Mouse (Mus musculus): ENCODE results near the gene Otor.

The Otor gene

DNA sequence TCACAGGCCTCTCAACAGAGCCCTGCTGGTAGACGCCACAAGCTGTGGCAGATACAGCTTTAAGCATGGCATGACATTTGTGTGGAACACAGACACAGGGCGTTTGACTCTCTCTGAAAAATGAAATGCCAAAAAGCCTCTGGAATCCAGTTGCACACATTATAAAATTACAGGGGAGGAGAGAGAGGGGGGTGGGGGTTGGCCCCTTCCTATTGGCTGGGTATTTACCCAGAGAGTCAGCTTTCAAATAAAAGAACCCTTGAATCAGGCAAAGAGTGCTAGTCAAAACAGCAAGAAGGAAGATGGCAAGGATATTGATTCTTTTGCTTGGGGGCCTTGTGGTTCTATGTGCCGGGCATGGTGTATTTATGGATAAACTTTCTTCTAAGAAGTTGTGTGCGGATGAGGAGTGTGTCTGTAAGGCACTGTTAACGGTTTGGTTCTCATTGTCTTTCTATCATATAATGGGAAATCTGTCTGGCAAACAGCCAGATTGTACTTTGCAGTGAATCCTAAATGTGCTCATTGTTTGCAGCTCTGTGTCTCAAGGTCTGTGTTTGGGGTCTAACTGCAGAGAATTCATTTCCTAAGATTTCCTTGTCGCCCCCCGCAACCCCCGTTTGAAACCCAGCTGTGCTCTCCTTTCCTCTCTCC, at the start of gene Otor:
Gene Otor (plus strand): TSS at position 276 of the 654 bp plus-strand sequence.
- no peak for DNase-seq (ENCODE audit: low spot score)

DNA sequence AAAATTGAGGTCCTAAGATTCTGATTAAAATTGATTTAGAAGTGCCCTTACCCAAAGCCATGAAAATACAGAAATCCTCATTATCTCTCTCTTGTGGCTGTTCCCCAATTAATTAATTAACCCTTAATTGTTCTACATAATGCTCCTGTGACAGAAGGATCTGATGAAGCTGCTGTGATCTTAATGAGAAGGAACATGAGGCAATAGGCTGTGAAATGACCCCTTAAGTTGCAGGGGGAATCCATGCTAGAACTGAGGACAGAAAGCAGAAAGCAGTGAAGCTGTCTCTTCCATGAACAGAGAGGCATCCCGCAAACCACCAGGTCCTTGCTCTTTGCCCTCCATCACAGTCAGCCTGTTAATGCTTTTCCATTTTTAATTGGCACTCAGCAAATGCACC, 47.0 kb upstream of the Otor start:
- DNase-seq (ENCODE audit: low spot score) = no peak

DNA sequence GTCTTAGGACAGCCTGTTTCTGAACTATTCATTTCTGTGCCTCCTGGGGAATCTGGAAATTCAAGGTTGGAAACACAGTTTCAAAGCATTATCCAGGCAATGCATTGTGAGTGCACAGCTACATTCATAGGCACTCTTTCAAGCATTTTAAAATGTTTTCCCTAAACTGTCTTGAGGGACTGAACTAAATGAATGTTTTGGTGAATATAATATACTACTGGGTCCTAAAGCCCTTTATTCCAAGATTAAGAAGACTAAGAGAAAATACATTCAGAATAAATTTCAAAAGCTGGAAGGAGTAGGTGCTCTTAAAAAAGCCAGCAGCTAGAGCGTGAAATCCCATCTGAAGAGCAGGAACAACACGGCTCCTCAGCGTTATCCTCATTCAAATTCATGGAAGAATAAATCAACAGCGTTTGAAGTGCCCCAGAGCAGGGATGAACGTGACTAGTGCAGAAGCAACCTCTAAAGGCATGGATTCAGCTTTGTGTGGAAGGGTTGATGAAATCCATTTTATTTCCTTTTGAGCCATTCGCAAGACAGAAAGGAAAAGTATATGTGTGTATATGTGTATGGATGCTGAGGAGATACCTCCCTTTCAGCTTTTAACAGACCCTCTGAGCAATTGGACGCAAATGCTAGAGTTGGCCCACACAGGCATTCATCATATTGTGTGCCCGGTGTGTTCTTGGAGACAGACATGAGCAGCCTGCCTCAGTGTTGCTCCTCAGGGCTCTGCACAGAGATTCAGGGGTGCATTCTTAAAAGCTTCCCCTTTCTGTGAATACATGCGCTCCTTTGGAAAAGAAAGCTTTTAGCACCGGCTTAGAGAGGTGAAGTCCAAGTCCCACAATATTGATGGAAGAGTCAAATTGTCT, 45.7 kb upstream of the Otor start:
- DNase-seq (ENCODE audit: low spot score) = no peak

DNA sequence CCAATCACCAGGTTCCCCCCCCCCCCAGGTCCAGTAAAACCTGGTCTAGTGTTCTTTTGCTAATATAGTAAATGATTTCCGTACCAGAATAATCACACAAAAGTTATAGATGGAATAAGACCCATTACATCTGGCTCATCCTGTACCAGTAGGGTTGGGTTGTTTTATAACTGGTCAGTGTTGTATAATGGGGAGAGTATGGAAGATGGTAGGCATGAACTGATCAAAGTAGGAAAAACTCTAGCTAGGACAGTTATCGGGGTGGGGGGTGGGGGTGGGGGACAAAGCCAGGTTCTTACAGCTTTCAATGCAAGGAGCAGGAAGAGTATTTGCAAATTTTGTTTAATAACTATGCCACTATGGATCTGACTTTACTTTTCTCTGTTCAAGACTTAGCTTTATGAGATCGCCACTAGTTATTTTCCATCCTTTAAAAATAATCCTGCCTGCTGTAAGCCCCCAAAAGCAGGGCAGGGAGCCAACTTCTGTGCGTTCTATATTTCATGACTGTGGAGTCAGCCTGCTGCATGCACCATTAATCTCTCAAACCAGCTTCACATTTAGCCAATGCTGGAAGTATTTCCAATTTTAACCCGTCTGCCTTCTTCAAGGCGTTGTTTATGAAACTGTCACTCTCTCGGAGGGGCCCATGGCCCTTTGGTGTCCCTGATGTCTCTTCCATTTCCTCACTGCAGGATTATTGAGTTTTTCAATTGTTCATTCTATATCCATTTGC, 43.8 kb upstream of the Otor start:
- DNase-seq (ENCODE audit: low spot score) = no peak

DNA sequence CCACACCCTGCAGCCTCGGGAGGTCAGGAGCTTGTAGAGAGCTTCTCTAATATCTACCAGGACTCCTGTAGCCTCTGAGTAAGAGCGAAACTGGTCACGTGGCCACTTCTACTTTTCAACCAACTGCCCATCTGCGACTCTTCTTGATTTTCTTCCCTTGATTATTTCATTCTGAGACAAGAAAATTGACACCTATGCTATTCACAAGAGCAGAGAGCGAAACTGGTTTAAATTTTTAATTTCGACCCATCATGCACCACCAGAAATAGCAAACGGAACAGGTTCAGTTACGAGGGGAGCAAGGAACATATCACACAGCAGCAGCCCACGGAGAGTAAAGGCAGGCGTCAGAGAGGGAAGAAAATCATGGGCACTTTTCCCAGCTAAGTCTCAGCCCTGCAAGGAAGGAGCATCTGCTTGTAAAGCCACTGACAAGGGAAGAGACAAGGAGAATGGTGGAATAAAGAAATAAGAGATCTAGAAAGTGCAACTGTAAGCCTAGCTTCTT, 43.1 kb upstream of the Otor start:
- no peak for DNase-seq (ENCODE audit: low spot score)

DNA sequence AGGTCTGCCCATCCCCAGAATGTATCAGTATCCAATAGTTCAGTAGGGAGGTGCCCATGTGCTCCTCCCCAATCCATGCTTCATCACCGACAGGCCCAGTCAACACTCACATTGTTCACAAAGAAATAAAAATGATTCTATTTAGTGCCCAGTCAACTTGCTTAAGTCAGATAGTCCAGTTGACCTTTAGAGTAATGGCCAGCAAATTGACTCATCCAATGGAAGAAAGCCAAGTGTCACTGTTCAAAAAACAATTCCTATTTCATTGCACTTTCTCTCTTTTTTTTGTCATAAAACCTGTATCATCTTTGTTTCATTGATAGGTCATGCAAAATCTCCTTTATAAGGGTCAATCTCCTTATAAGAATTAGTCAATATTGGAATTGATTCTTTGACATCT, 36.7 kb upstream of the Otor start:
- DNase-seq (ENCODE audit: low spot score) = no peak

DNA sequence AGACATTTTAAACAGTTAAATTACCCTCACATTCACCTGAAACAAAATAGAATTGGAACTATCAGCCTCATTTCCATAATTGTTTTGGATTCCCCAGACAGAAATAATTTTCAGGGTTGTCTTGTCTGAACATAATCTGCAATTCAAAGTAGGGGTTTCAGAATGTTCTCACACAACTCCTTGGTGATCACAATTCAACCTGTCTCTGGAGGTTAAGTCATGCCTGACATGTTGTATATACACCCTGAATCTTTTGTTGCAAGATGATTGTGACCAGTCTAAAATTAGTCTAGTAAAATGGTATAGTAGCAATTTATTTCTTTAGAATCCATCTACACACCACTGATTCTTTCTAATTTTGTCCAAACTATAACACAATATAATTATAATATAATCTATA, 23.0 kb upstream of the Otor start:
- DNase-seq (ENCODE audit: low spot score) = no peak

DNA sequence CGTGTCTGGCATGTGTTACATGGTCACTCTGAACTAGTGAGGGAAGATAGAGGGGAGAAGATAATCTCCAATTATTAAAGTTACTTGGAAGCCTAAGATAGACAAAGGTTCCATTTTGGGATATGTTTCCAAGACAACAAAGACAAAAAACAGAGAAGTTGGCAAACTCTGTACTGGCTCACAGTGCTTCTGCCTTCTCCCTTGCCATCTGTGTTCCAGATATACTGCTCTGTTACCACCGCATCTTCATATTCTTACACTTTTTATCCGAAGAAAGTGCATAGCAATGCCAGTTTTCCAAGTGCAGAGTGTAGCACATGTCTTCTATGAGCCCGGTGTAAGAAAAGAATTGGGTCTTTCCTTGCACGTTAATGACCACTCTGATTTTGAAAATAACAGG, 21.5 kb upstream of the Otor start:
- no peak for DNase-seq (ENCODE audit: low spot score)

DNA sequence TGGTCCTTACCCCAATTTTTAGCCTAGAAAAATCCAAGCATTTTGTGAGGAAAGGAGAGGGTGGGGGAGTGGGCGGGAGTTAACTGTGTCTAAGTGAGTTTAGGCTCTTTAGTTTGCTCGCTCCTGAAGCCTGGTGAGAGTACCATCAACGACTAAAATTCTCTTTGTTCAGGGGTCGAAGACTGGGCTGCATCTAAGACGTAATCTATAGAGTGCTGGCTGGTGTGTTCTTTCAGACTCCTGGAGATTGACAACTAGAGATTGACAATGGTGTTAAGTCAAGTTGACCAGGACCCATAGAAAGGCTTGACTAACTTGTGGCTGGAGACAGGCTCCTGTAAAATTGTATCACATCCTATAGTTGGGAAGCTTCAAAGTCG, 15.9 kb upstream of the Otor start:
- peak; percentile 4 for DNase-seq (ENCODE audit: low spot score)

DNA sequence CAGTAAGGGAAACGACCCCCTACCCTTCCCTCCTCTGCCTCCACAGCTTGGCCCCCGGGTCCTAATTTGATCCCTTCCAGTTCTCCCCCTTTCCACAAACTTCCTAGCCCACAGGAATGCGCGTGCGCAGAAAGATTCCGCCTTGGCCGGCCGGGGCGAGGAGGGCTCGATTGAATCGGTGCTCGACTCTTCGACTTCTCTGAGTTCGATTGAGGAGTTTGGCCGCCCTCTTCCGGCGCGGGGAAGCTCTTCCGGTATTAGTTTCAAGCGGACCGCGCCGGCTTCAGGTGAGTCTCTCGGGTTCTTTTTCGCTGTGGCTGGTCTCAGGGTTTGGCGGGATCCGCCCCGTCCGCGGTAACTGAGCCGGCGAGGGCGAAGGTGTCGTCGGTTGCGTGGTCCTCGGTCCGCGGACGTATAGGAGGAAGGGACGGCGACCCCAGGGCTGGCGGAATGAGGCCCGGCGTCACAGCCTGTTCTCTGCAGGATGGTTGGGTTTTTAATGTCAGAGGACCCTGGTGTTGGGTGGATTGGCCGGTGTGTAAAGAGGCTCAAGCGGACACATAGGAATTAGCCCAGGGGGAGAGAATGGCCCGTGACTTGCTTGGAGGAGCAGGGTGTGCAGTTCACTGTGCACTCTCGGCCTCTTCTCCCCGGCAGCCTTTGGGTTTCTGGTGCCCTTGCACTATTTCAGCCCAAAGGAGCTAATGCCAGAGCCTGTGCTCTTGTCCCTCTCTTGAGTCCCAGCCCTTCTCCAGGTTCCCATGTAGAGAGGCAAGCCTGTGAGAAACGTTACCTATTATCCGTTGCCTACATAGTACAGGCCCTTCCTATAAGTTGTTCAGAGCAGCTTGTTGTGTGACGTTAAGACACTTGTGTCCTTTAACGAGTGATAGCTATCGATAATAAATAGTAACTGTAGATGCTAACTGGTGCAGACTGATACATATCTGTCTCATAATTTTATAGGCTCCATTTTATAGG, 15.2 kb upstream of the Otor start, which contains the start of gene Snrpb2:
Gene Snrpb2 (plus strand): TSS at position 228 of the 981 bp plus-strand sequence.
- DNase-seq (ENCODE audit: low spot score) = peak; percentile 95

DNA sequence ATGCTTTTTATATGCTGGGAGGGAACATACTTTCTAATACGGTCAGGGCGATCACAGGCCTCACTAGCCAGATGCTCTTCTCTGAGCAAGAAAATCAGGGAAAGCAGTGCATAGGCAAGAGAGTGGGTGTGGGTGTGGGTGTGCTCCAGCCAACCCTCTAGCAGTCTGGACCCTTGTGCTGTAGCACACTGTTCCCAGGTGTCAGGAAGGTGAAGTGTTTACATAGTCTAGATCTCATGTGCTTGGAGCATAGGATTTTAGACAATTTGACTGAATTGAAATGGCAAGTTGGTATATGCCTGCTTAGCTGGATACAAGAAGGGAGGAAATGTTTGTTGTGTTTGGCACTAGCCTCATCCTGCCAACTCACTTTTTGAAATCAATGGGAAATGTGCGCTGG, 12.4 kb upstream of the Otor start:
- no peak for DNase-seq (ENCODE audit: low spot score)

DNA sequence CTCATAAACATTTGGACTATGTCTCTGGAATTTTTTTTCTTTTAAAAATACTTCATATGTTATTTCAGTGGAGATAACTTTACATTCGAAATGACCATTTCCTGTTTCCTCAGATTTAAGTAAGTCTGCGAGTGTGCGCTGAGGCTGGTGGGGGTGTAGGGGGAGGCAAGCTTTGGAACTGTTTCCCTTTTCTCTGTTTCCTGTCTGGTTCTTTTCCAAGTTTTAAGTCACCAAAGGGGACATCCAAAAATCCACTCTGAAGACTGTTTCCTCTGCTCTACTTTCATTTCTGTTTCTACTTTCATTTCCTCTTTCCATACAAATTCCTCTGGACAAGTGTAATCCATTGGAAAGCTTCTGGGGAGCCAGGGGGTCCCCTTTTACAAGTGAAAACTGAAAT, 3.4 kb downstream of the Otor start:
- DNase-seq (ENCODE audit: low spot score) = no peak

DNA sequence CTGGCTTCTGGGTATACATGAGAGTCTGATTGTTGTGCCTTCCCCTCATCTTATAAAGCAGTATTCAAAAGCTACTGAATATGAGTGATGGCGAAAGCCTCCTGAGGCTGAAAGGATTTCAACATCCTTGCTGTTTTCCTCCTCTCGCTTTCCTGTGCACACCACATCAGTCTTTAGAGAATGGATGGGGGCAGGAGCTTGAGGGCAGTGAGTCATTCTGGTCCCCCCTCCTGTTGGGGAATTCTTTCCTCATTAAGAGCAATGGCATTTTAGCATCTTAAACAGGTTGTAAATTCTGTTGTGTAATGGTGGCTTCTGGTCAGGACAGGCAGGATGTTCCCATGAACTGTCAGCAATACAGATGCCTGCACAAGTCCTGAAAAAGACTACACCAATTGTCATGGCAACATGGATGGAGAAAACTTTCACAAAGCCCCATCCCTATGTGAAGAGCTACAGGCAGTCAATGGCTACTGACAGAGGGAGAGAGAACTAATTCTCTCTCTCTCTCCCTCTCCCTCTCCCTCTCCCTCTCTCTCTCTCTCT, 6.7 kb downstream of the Otor start:
- DNase-seq (ENCODE audit: low spot score) = no peak

DNA sequence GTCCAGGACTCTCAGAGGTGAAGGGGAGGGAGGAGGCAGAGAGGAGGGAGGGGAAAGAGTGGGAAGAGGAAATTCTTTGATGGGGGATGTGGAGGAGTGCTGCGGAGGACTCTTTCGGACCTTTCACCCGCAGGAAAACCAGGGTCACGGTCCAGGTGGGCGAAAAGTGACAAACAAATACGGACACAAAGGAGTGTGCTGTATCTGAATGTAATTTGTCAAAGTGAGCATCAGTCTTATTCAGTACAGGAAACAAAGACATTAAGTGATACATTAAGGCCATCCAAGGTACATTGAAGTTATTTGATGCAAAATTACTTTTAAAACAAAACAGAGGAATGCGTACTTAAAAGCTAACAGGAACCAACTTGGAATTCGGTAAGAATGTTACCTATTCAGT, 11.6 kb downstream of the Otor start:
- no peak for DNase-seq (ENCODE audit: low spot score)

DNA sequence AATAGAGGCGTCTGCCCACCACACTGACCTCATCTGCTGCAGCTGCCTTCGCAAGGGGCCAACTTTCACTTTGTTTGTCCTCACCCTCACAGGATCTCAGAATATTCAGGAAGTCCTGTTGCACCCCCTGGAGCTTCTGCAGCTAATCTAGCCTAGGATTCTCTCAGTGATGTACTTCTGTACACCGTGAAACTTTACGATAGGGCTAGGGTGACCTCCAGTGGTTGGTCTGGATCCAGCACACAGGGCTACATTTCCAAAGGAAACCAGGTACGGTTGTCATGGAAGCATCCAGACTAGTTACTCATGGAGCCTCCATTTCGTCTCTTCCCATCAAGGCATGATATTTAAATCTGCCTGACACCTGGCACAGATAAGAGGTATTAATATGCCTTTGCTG, 15.5 kb downstream of the Otor start:
- DNase-seq (ENCODE audit: low spot score) = peak; percentile 80

DNA sequence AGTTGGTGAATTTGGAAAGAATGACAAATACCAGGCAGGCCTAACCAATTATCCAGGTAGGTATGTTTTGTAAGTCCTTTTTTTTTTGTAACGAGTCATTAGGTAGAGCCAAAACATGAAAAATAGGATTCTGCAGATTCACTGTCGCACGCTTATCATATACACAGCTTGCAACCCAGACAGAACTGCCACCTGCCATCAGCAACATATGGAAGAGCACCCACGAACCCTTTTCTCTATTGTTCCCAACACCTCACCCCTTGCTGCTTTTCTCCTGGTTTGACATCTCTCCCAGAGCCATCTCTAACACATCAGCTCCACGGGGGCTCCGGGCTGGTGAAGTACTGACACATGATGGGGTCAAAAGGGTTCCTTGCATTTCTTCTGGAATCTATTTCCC, 16.5 kb downstream of the Otor start:
- no peak for DNase-seq (ENCODE audit: low spot score)

DNA sequence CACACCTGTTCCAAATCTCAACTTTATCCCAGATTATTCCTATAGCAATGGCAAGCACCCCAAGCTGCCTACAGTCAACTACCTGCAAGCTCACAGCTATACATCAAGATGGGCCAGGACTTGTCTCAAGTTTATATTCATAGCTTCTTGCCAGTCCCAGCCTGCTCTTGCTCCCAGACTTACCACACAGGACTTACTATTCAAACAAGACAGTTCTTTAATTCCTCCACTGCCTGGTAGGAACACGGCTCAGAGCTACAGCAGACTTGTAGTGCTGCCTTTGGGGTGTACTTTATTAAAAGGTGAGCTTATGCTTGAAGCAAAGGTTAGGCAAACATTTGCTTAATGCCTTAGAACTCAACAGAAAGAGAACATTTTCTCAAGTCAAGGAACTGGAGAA, 18.9 kb downstream of the Otor start:
- DNase-seq (ENCODE audit: low spot score) = no peak

DNA sequence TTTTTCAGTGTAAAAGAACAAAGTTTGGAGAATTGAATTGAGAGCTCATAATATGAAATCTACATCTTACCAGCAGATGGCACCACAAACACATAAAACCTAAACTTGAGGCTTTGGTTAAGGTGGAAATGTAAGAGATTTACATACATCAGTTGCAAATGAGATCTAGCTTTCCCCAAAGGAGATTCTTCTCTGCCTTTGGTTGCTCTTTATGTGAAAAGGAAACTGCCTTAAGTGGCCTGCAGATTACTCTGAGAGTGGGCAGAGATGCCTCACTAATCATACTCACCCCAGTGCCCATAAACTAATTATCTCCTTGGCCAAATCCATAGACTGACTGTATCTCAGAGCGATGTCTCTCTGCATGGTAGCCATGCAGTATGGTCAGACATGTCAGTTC, 35.6 kb downstream of the Otor start:
- DNase-seq (ENCODE audit: low spot score) = peak; percentile 66

DNA sequence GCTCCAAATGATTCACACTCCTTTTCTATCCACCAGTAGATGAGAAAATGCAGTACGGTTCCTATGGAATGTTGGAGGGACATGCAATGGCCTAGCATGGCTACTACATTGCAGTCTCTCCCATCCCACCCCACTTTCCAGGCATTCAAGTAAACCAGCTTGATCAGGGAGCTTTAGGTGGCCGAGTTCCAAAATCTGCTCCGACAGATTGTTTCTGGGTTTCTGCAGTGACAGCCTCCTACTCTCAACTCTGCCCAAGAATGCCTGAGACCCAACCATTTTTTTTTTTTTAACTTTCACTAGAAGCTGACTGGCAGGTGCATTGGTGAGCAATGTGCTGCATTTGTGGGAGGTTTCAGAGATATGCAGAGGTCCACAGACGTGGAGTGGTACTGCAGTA, 36.4 kb downstream of the Otor start:
- no peak for DNase-seq (ENCODE audit: low spot score)

DNA sequence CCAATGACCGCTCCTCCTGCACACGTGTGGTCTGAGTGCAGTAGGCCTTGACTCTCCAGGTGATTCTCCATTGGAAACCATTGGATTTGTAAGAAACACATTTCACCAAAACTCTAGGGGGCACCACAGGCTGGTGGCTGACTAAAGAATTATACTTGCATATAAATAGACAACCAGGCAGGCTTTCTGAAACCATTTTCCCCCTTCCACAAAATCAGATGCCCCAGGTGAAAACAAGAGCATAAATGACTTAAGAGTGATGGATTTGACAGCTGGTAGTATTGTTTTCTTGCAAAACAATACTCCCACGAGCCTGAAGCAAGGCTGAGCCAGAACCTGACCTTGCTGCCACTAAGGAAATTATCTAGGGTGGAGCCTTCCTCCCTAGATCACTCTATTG, 39.2 kb downstream of the Otor start:
- DNase-seq (ENCODE audit: low spot score) = peak; percentile 11

DNA sequence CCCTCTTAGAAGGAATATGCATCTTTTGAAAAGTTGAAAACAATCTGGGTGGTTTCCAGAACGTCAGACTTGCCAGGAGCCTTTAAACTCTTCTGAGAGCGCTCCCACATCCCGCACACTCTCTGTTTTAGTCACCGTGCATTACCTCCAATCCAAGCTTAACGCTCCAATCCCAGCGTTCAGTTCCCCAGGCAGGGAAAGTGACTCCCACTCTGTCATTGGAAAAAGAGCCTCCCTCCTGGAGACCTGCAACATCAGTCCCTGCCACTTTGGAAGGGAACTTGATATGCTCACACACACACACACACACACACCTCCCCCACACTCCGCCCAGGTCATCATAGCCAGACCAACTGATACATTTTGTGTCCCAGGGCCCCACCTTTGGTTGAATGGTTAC, 39.9 kb downstream of the Otor start:
- DNase-seq (ENCODE audit: low spot score) = no peak
